Mouse (Mus musculus): ENCODE measurements around the gene Cyba. TPM values are rescaled to one million over a fixed set of nuclear protein-coding genes. Genes with fewer than 3 reads are reported as not detected.
A peak's percentile ranks its signal among the peaks of the same experiment; 100 is the strongest.

Cyba gene
- total and polyA plus RNA-seq, 3 experiments: 321 to 344 (median 338) TPM

- no peak for TF ChIP-seq E2F4 (IDR thresholded peaks at IDR 0.05; ENCODE audit: borderline replicate concordance, low read depth, low read length)
- no peak for TF ChIP-seq GABPA (IDR thresholded peaks at IDR 0.05; ENCODE audit: low read depth, low read length)
- TF ChIP-seq CHD2 (IDR thresholded peaks at IDR 0.05; ENCODE audit: low read length): no peak
- no peak for TF ChIP-seq TCF12 (IDR thresholded peaks at IDR 0.05; ENCODE audit: low read depth, low read length)
- no peak for TF ChIP-seq ETS1 (IDR thresholded peaks at IDR 0.05; ENCODE audit: low read depth, low read length)
- no peak for TF ChIP-seq GATA1 (IDR thresholded peaks at IDR 0.05; ENCODE audit: low read depth, low read length)
- no peak for TF ChIP-seq RCOR1 (IDR thresholded peaks at IDR 0.05; ENCODE audit: low read depth, low read length)
- no peak for TF ChIP-seq ELF1 (IDR thresholded peaks at IDR 0.05; ENCODE audit: low read depth, low read length)
- no peak for TF ChIP-seq POLR2AphosphoS5 (IDR thresholded peaks at IDR 0.05; ENCODE audit: borderline replicate concordance, low read depth, low read length)
- TF ChIP-seq POLR2AphosphoS2 (IDR thresholded peaks at IDR 0.05; ENCODE audit: low read length): no peak
- peak; percentile 40; the same call in 1 of the 2 replicates for TF ChIP-seq ZC3H11A (IDR thresholded peaks at IDR 0.05; ENCODE audit: low read depth, low read length)
Measured at GRCm38 (mm10) chr8:122389357-122389756, 43.4 kb downstream of the Cyba start (continued).

DNA sequence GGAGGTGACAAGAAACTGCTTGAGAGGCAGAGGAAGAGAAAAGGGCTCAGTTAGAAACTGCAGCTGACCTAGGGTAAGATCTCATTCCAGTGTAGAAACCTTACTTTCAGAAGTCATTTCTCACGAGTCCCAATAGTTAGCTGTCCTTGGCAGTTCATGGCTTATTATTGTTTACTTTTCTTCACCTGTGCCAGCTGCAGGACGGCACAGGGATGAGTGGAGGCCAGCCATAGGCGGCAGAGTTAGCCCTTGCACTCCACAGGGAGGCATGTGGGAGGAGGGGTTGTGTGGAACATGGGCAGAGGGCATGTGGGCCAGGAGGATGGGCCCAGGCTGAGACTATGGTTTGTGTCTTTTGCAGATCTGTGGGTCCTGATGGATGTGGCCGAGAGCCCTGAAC is 49.7 kb downstream of the Cyba start:
- no peak for DNase-seq (ENCODE audit: low read depth, low spot score)
- H3K79me2 ChIP-seq (ENCODE audit: control insufficient read depth, insufficient read depth, low read length, poor library complexity): peaks cover 33% of the 10 kb centered on the region
- peaks cover 8 to 31% of the 10 kb centered on the region in 2 experiments for H3K36me3 ChIP-seq (ENCODE audit: control insufficient read depth in 1 of 2, insufficient read depth in 2 of 2, low read length in 2 of 2)
- H3K27ac ChIP-seq (ENCODE audit: control insufficient read depth, low read depth, low read length): no peak overlapping the region
- H3K9ac ChIP-seq (ENCODE audit: control insufficient read depth, low read depth, low read length, poor library complexity, severe bottlenecking): no peak overlapping the region
- H3K27me3 ChIP-seq (ENCODE audit: control insufficient read depth in 1 of 2, insufficient read depth in 2 of 2, low read length in 2 of 2): no peaks in the 10 kb centered on the region
- no peak for TF ChIP-seq ZNF384 (IDR thresholded peaks at IDR 0.05; ENCODE audit: low read depth, low read length)
- no peak for TF ChIP-seq MEF2A (IDR thresholded peaks at IDR 0.05; ENCODE audit: extremely low read depth, insufficient replicate concordance, low read depth, low read length, poor library complexity, severe bottlenecking)
- TF ChIP-seq ZC3H11A (IDR thresholded peaks at IDR 0.05; ENCODE audit: low read depth, low read length): no peak
- no peak for TF ChIP-seq CTCF (IDR thresholded peaks at IDR 0.05 in 2 of 3, conservative IDR thresholded peaks at IDR 0.05 in 1 of 3; ENCODE audit: control insufficient read depth in 1 of 3, insufficient read depth in 1 of 3, low read depth in 2 of 3, low read length in 3 of 3, poor library complexity in 1 of 3, severe bottlenecking in 1 of 3)
- TF ChIP-seq UBTF (IDR thresholded peaks at IDR 0.05; ENCODE audit: borderline replicate concordance, insufficient read depth, low read depth, low read length): no peak
- TF ChIP-seq NELFE (IDR thresholded peaks at IDR 0.05; ENCODE audit: low read depth, low read length): no peak
- TF ChIP-seq ZKSCAN1 (IDR thresholded peaks at IDR 0.05; ENCODE audit: low read depth, low read length): no peak
- TF ChIP-seq USF1 (IDR thresholded peaks at IDR 0.05; ENCODE audit: low read depth, low read length): no peak
- TF ChIP-seq CHD2 (IDR thresholded peaks at IDR 0.05; ENCODE audit: low read length): no peak
- TF ChIP-seq JUND (IDR thresholded peaks at IDR 0.05; ENCODE audit: low read depth, low read length): no peak
- TF ChIP-seq SMC3 (IDR thresholded peaks at IDR 0.05; ENCODE audit: low read depth, low read length): no peak
- no peak for TF ChIP-seq ELF1 (IDR thresholded peaks at IDR 0.05; ENCODE audit: low read depth, low read length)
- no peak for TF ChIP-seq MYB (IDR thresholded peaks at IDR 0.05; ENCODE audit: low read depth, low read length)
- no peak for TF ChIP-seq GABPA (IDR thresholded peaks at IDR 0.05; ENCODE audit: low read depth, low read length)
- no peak overlapping the region for H3K4me3 ChIP-seq (ENCODE audit: control insufficient read depth in 1 of 2, insufficient read depth in 1 of 2, low read depth in 2 of 2, low read length in 2 of 2)
- H3K4me1 ChIP-seq (ENCODE audit: control insufficient read depth in 1 of 2, insufficient read depth in 2 of 2, low read length in 2 of 2): peaks cover 0 to 4% of the 10 kb centered on the region in 2 experiments; a peak in 2 of 4 replicates
- H3K9me3 ChIP-seq (replicated peaks; ENCODE audit: insufficient read depth, low read length): no peaks in the 10 kb centered on the region

Data from MEL (cell line).